Mouse (Mus musculus): Measurements from ENCODE around the gene Itga9. TPM values are rescaled to one million over a fixed set of nuclear protein-coding genes. Genes with fewer than 3 reads are reported as not detected.

Itga9 gene
- polyA plus RNA-seq, 1 experiment: 15.0 TPM

DNA sequence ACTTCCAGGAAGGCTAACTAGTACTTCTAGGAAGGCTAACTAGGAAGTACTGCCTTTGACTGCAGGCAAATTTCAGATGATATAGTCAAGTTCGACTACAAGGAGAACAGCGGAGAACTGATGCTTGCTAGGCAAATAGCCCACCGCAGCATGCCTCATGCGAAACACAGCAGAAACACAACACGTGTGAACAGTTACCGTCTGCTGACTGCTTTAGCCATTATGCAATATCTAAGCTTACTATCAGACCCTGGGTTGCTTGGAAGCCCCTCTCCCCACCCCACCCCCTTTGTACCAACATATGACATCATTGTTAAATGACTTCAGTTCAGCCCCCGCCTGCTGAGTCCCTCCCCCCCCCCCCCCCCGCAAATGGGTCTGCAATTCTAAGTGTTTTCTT is 123.7 kb downstream of the Itga9 start:
- Histone ChIP-seq H3K4me1 (ENCODE audit: control insufficient read depth, insufficient read depth, low read length) (no peaks in the 10 kb centered on the region), H3K27me3 (replicated peaks; ENCODE audit: control insufficient read depth, insufficient read depth, low read length) (no peaks in the 10 kb centered on the region), H3K4me3 (ENCODE audit: insufficient read depth, low read depth, low read length) (no peak overlapping the region), H3K27ac (ENCODE audit: insufficient read depth, low read depth, low read length) (no peak overlapping the region), H3K36me3 (ENCODE audit: control insufficient read depth, insufficient read depth, low read length) (no peaks in the 10 kb centered on the region)
- DNase-seq: no peak
- WGBS: 83% methylated on average over 8 of the region's 8 CpGs
- no peak for TF ChIP-seq POLR2A (IDR thresholded peaks at IDR 0.05; ENCODE audit: low read depth, low read length)
- TF ChIP-seq CTCF (conservative IDR thresholded peaks at IDR 0.05; ENCODE audit: insufficient read depth, insufficient read length, low read depth, low read length): no peak

DNA sequence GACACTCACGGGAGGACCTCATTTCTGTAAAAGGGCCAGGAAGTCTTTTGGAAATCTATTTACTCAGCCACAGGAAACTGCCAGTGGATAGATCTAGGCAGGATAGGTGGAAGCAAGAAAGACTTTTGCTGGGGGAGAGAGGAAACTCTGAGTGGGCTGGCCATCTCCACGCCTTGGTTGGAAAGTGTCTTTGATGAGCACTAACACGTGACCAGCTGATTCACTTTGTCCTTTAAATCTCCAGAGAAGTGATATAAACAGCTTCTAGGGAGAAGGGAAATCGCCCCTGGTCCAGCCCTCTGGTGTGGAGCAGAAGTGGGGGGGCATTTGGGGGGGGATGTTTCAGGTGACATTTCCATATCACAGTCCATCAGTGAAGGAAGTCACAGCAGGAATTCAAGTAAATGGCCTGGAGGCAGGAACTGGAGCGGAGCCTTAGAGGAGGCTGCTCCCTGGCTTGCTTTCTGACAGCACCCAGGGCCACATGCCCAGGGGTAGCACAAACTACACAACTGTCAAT is 124.4 kb downstream of the Itga9 start:
- H3K4me1 ChIP-seq (ENCODE audit: control insufficient read depth, insufficient read depth, low read length): no peaks in the 10 kb centered on the region
- no peak for DNase-seq
- H3K27me3 ChIP-seq (replicated peaks; ENCODE audit: control insufficient read depth, insufficient read depth, low read length): no peaks in the 10 kb centered on the region
- no peak overlapping the region for H3K4me3 ChIP-seq (ENCODE audit: insufficient read depth, low read depth, low read length)
- no peaks in the 10 kb centered on the region for H3K36me3 ChIP-seq (ENCODE audit: control insufficient read depth, insufficient read depth, low read length)
- H3K27ac ChIP-seq (ENCODE audit: insufficient read depth, low read depth, low read length): no peak overlapping the region
- TF ChIP-seq POLR2A (IDR thresholded peaks at IDR 0.05; ENCODE audit: low read depth, low read length) (no peak), CTCF (conservative IDR thresholded peaks at IDR 0.05; ENCODE audit: insufficient read depth, insufficient read length, low read depth, low read length) (no peak)
- 54% methylated on average over 5 of the region's 5 CpGs for WGBS

DNA sequence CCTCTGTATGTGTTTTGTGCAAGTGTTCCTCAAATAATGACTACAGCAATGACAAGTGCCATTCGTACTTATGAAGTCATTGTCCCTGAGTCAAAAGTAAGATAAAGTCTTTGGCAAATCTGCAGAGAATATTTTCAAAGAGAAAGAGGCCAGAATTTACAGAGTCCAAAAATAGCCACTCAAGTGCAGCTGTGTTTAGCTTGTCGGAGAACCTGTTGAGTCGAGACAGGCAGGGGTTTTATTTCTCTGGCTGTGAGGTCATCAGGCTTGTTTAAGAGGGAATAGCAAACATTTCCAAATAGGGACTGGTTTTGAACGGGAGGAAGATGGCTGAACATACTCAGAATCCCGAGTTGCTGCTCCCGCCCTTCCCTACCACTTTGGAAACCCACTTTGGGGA is 125.2 kb downstream of the Itga9 start:
- TF ChIP-seq CTCF (conservative IDR thresholded peaks at IDR 0.05; ENCODE audit: insufficient read depth, insufficient read length, low read depth, low read length): no peak
- no peak for TF ChIP-seq POLR2A (IDR thresholded peaks at IDR 0.05; ENCODE audit: low read depth, low read length)
- no peaks in the 10 kb centered on the region for H3K27me3 ChIP-seq (replicated peaks; ENCODE audit: control insufficient read depth, insufficient read depth, low read length)
- DNase-seq: no peak
- H3K36me3 ChIP-seq (ENCODE audit: control insufficient read depth, insufficient read depth, low read length): no peaks in the 10 kb centered on the region
- no peaks in the 10 kb centered on the region for H3K4me1 ChIP-seq (ENCODE audit: control insufficient read depth, insufficient read depth, low read length)
- H3K27ac ChIP-seq (ENCODE audit: insufficient read depth, low read depth, low read length): no peak overlapping the region
- H3K4me3 ChIP-seq (ENCODE audit: insufficient read depth, low read depth, low read length): no peak overlapping the region
- 55% methylated on average over 6 of the region's 6 CpGs for WGBS

GRCm38 (mm10) chr9:118733601-118734000 is 127.1 kb downstream of the Itga9 start:
- no peak for DNase-seq
- H3K4me1 ChIP-seq (ENCODE audit: control insufficient read depth, insufficient read depth, low read length): 0 out of 2 replicates have a peak, but pooled peaks cover 2% of the 10 kb centered on the region
- H3K27me3 ChIP-seq (replicated peaks; ENCODE audit: control insufficient read depth, insufficient read depth, low read length): no peaks in the 10 kb centered on the region
- no peak overlapping the region for H3K4me3 ChIP-seq (ENCODE audit: insufficient read depth, low read depth, low read length)
- TF ChIP-seq CTCF (conservative IDR thresholded peaks at IDR 0.05; ENCODE audit: insufficient read depth, insufficient read length, low read depth, low read length): no peak
- WGBS: 62% methylated on average over 3 of the region's 3 CpGs
- H3K27ac ChIP-seq (ENCODE audit: insufficient read depth, low read depth, low read length): no peak overlapping the region
- no peaks in the 10 kb centered on the region for H3K36me3 ChIP-seq (ENCODE audit: control insufficient read depth, insufficient read depth, low read length)

DNA sequence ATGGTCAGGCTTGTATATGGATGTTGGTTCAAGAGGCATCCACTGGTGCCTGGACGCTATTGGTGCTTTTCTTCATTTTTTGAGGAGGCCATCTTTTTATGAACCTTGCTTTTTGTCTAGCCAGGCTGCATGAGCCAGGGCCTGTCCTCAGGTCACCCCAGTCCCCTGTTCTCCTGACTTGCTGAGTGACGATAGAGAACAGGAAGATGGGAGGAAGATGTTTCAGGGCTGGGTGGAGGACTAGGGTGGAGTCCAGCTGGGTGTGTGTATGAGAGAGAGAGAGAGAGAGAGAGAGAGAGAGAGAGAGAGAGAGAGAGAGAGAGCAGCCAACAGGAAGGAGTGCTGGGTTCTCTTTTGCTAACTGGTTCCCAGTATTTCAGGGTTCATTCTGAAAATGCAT is 130.6 kb downstream of the Itga9 start:
- 66% methylated on average over 2 of the region's 2 CpGs for WGBS
- H3K4me1 ChIP-seq (ENCODE audit: control insufficient read depth, insufficient read depth, low read length): 0 out of 2 replicates have a peak, but pooled peaks cover 2% of the 10 kb centered on the region
- no peak for DNase-seq
- no peak overlapping the region for H3K4me3 ChIP-seq (ENCODE audit: insufficient read depth, low read depth, low read length)
- H3K36me3 ChIP-seq (ENCODE audit: control insufficient read depth, insufficient read depth, low read length): no peaks in the 10 kb centered on the region
- peak overlapping the region; percentile 53; the same call in 1 of the 2 replicates for H3K27ac ChIP-seq (ENCODE audit: insufficient read depth, low read depth, low read length)
- H3K27me3 ChIP-seq (replicated peaks; ENCODE audit: control insufficient read depth, insufficient read depth, low read length): no peaks in the 10 kb centered on the region
- TF ChIP-seq CTCF (conservative IDR thresholded peaks at IDR 0.05; ENCODE audit: insufficient read depth, insufficient read length, low read depth, low read length) (no peak), POLR2A (IDR thresholded peaks at IDR 0.05; ENCODE audit: low read depth, low read length) (no peak)

- no peaks in the 10 kb centered on the region for H3K36me3 ChIP-seq (ENCODE audit: control insufficient read depth, insufficient read depth, low read length)
- H3K4me1 ChIP-seq (ENCODE audit: control insufficient read depth, insufficient read depth, low read length): 0 out of 2 replicates have a peak, but pooled peaks cover 2% of the 10 kb centered on the region
- 40% methylated on average over 9 of the region's 9 CpGs for WGBS
- peak; percentile 56 for DNase-seq
- peak overlapping the region; percentile 53 for H3K27ac ChIP-seq (ENCODE audit: insufficient read depth, low read depth, low read length)
- TF ChIP-seq CTCF (conservative IDR thresholded peaks at IDR 0.05; ENCODE audit: insufficient read depth, insufficient read length, low read depth, low read length): no peak
- TF ChIP-seq POLR2A (IDR thresholded peaks at IDR 0.05; ENCODE audit: low read depth, low read length): no peak
- H3K27me3 ChIP-seq (replicated peaks; ENCODE audit: control insufficient read depth, insufficient read depth, low read length): no peaks in the 10 kb centered on the region
- H3K4me3 ChIP-seq (ENCODE audit: insufficient read depth, low read depth, low read length): no peak overlapping the region
Observed at GRCm38 (mm10) chr9:118737601-118738137, 131.2 kb downstream of the Itga9 start.

DNA sequence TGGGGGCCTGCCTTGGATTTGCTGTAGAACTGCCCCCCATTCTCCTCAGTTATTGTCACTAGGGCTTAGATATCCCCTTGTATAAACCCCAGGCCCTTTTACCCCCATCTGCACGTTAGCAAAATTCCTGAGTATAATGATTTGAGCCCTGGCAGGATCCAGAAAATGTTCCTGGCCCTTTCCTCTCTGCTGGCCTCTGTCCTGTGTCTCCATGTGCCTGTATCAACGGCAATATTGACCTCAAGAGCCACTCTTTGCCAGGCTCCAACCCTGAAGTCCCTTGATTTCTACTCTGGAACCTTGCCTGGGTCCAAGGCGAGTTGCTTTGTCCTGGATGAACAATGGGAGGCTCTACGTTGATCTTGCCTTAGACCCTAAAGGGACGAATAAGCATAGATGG is 131.8 kb downstream of the Itga9 start:
- no peak for DNase-seq
- Histone ChIP-seq H3K27ac (ENCODE audit: insufficient read depth, low read depth, low read length) (no peak overlapping the region), H3K4me3 (ENCODE audit: insufficient read depth, low read depth, low read length) (no peak overlapping the region), H3K36me3 (ENCODE audit: control insufficient read depth, insufficient read depth, low read length) (no peaks in the 10 kb centered on the region), H3K27me3 (replicated peaks; ENCODE audit: control insufficient read depth, insufficient read depth, low read length) (no peaks in the 10 kb centered on the region), H3K4me1 (ENCODE audit: control insufficient read depth, insufficient read depth, low read length) (0 out of 2 replicates have a peak, but pooled peaks cover 2% of the 10 kb centered on the region)
- 84% methylated on average over 5 of the region's 5 CpGs for WGBS
- TF ChIP-seq POLR2A (IDR thresholded peaks at IDR 0.05; ENCODE audit: low read depth, low read length): no peak
- no peak for TF ChIP-seq CTCF (conservative IDR thresholded peaks at IDR 0.05; ENCODE audit: insufficient read depth, insufficient read length, low read depth, low read length)
